Mouse (Mus musculus) MN1 (cell line): ENCODE data around the gene Xxylt1.

Source experiments
- DNase-seq: peaks from one replicate; pipeline ENCODE4 v3.0.0-alpha.2; 2016; ENCODE audit warnings: low spot score

The Xxylt1 gene

GRCm38 (mm10) chr16:31024221-31024620, 57.0 kb downstream of the Xxylt1 start:
- DNase-seq, result no peak

- DNase-seq, result no peak
Observed at GRCm38 (mm10) chr16:31023803-31024202, 57.4 kb downstream of the Xxylt1 start.

GRCm38 (mm10) chr16:31022287-31022686, 58.9 kb downstream of the Xxylt1 start:
- DNase-seq, result no peak

GRCm38 (mm10) chr16:31019514-31019913, 61.7 kb downstream of the Xxylt1 start:
- no peak for DNase-seq

- no peak for DNase-seq
Observed at GRCm38 (mm10) chr16:31017687-31018413, 63.4 kb downstream of the Xxylt1 start.

- no peak for DNase-seq
Observed at GRCm38 (mm10) chr16:31016669-31017068, 64.6 kb downstream of the Xxylt1 start.

- no peak for DNase-seq
Observed at GRCm38 (mm10) chr16:31016169-31016568, 65.1 kb downstream of the Xxylt1 start.

- no peak for DNase-seq
Observed at GRCm38 (mm10) chr16:31015271-31015670, 66.0 kb downstream of the Xxylt1 start.

GRCm38 (mm10) chr16:31012236-31012635, 69.0 kb downstream of the Xxylt1 start:
- DNase-seq, result no peak

- no peak for DNase-seq
Observed at GRCm38 (mm10) chr16:31010443-31010842, 70.8 kb downstream of the Xxylt1 start.

- no peak for DNase-seq
Observed at GRCm38 (mm10) chr16:31008326-31008725, 72.9 kb downstream of the Xxylt1 start.

- DNase-seq, result no peak
Observed at GRCm38 (mm10) chr16:31007582-31007981, 73.7 kb downstream of the Xxylt1 start.

GRCm38 (mm10) chr16:31005693-31006092, 75.5 kb downstream of the Xxylt1 start:
- DNase-seq, result no peak

GRCm38 (mm10) chr16:31004321-31004682, 76.9 kb downstream of the Xxylt1 start:
- DNase-seq, result no peak

- DNase-seq, result peak; percentile 19
Observed at GRCm38 (mm10) chr16:31003592-31004320, 77.5 kb downstream of the Xxylt1 start.

- DNase-seq, result no peak
Observed at GRCm38 (mm10) chr16:31002926-31003325, 78.3 kb downstream of the Xxylt1 start.

GRCm38 (mm10) chr16:31002117-31002516, 79.1 kb downstream of the Xxylt1 start:
- no peak for DNase-seq

- DNase-seq, result no peak
Observed at GRCm38 (mm10) chr16:30998711-30999110, 82.5 kb downstream of the Xxylt1 start.

GRCm38 (mm10) chr16:30998048-30998447, 83.2 kb downstream of the Xxylt1 start:
- DNase-seq, result no peak

GRCm38 (mm10) chr16:30995446-30995845, 85.8 kb downstream of the Xxylt1 start:
- no peak for DNase-seq

GRCm38 (mm10) chr16:30994881-30995280, 86.4 kb downstream of the Xxylt1 start:
- no peak for DNase-seq

- no peak for DNase-seq
Observed at GRCm38 (mm10) chr16:30994296-30994695, 86.9 kb downstream of the Xxylt1 start.

- DNase-seq, result no peak
Observed at GRCm38 (mm10) chr16:30992568-30992967, 88.7 kb downstream of the Xxylt1 start.

GRCm38 (mm10) chr16:30990661-30991060, 90.6 kb downstream of the Xxylt1 start:
- no peak for DNase-seq
